Mouse (Mus musculus): ENCODE measurements around the gene Immp2l. TPM values are rescaled to one million over a fixed set of nuclear protein-coding genes. Genes with fewer than 3 reads are reported as not detected.

Immp2l gene
- polyA plus RNA-seq, 1 experiment: 14.8 TPM

DNA sequence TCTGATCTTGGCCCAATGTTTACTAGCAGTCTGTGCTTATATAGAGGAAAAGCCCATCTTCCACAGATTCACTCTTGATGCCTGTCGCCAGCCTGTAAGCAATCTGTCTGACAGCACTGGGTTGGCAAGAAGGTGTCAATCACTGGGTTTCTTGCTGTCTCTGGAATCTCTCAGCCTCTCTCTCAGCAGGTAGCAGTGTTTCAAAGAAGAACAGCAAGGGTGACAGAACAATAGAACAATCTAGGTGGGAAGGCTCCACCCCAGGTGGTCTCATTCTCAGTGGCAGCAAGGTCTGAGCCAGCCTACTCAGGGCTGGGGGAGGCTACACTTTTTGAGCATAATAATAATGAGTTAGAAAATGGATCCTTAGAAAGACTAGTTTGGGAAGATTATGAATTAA is 693.1 kb downstream of the Immp2l start:
- Histone ChIP-seq H3K27ac (ENCODE audit: insufficient read depth, low read depth, low read length) (no peak overlapping the region), H3K4me1 (ENCODE audit: control insufficient read depth, insufficient read depth, low read length) (no peaks in the 10 kb centered on the region), H3K4me3 (ENCODE audit: insufficient read depth, low read depth, low read length) (no peak overlapping the region), H3K27me3 (replicated peaks; ENCODE audit: control insufficient read depth, insufficient read depth, low read length) (no peaks in the 10 kb centered on the region), H3K36me3 (ENCODE audit: control insufficient read depth, insufficient read depth, low read length) (no peaks in the 10 kb centered on the region)
- no peak for DNase-seq
- 78% methylated on average over 1 of the region's 1 CpGs for WGBS
- no peak for TF ChIP-seq POLR2A (IDR thresholded peaks at IDR 0.05; ENCODE audit: low read depth, low read length)
- TF ChIP-seq CTCF (conservative IDR thresholded peaks at IDR 0.05; ENCODE audit: insufficient read depth, insufficient read length, low read depth, low read length): no peak

DNA sequence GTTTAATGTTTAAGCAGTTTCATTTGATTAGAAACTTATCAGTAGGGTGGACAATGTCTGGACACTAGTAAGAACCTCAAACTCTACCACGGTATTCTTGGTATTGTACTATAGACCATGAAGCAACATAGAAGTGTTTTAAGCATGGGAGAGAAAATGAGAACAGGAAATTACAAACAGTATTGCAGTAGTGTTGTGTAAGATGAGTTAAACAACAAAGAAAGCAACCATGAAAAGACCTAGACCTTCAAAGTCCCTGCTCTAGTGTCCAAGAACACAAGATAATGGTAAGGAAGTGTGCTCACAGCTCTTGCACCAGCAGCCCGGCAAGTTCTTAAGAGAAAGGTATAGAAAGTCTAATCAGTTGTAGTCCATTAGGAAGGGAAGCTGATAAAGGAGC is 700.7 kb downstream of the Immp2l start:
- 83% methylated on average over 2 of the region's 2 CpGs for WGBS
- Histone ChIP-seq H3K4me3 (ENCODE audit: insufficient read depth, low read depth, low read length) (no peak overlapping the region), H3K27me3 (replicated peaks; ENCODE audit: control insufficient read depth, insufficient read depth, low read length) (no peaks in the 10 kb centered on the region), H3K27ac (ENCODE audit: insufficient read depth, low read depth, low read length) (no peak overlapping the region), H3K4me1 (ENCODE audit: control insufficient read depth, insufficient read depth, low read length) (no peaks in the 10 kb centered on the region), H3K36me3 (ENCODE audit: control insufficient read depth, insufficient read depth, low read length) (no peaks in the 10 kb centered on the region)
- no peak for TF ChIP-seq CTCF (conservative IDR thresholded peaks at IDR 0.05; ENCODE audit: insufficient read depth, insufficient read length, low read depth, low read length)
- no peak for DNase-seq

DNA sequence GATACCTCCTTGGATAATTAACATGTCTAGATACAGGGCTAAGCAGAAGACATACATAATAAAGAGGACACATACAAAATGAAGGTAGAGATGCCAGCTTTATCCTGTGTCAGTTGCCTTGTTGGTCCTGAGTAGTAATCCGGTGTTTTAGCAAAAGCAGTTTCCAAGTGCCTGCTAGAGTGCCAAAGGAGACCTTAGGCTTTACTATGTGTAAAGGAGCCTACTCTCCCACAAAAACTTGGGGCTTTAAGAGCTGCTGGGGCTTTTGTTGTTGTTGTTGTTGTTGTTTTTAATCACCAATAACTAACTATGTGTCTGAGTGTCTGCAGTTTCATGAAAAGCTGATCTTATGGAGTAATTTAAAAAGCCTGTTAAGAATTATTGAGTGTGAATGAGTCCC is 702.8 kb downstream of the Immp2l start:
- WGBS: 74% methylated on average over 1 of the region's 1 CpGs
- Histone ChIP-seq H3K27me3 (replicated peaks; ENCODE audit: control insufficient read depth, insufficient read depth, low read length) (no peaks in the 10 kb centered on the region), H3K4me3 (ENCODE audit: insufficient read depth, low read depth, low read length) (no peak overlapping the region), H3K27ac (ENCODE audit: insufficient read depth, low read depth, low read length) (no peak overlapping the region), H3K36me3 (ENCODE audit: control insufficient read depth, insufficient read depth, low read length) (no peaks in the 10 kb centered on the region), H3K4me1 (ENCODE audit: control insufficient read depth, insufficient read depth, low read length) (no peaks in the 10 kb centered on the region)
- no peak for TF ChIP-seq CTCF (conservative IDR thresholded peaks at IDR 0.05; ENCODE audit: insufficient read depth, insufficient read length, low read depth, low read length)
- TF ChIP-seq POLR2A (IDR thresholded peaks at IDR 0.05; ENCODE audit: low read depth, low read length): no peak
- no peak for DNase-seq

DNA sequence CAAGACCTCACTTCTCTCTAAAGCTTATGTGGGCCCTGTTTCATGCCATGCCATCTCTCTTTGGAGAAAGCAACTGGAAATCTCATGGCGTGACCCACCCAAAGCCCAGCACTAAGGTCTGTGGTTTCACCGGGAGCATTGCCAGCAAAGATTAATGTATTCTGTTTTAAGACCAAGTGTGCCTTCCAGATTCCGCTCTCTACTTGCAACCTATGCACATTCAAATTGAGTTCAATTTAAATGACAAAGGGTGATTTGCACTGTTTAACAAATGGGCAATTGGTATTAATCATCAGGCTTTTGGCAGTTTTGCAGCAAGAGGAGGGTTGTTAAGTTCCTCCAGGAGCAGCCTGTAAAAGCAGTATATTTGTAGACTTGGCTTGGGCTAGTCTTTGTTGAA is 703.3 kb downstream of the Immp2l start:
- TF ChIP-seq CTCF (conservative IDR thresholded peaks at IDR 0.05; ENCODE audit: insufficient read depth, insufficient read length, low read depth, low read length) (no peak), POLR2A (IDR thresholded peaks at IDR 0.05; ENCODE audit: low read depth, low read length) (no peak)
- H3K27me3 ChIP-seq (replicated peaks; ENCODE audit: control insufficient read depth, insufficient read depth, low read length): no peaks in the 10 kb centered on the region
- H3K4me1 ChIP-seq (ENCODE audit: control insufficient read depth, insufficient read depth, low read length): no peaks in the 10 kb centered on the region
- H3K27ac ChIP-seq (ENCODE audit: insufficient read depth, low read depth, low read length): no peak overlapping the region
- no peak for DNase-seq
- H3K4me3 ChIP-seq (ENCODE audit: insufficient read depth, low read depth, low read length): no peak overlapping the region
- no peaks in the 10 kb centered on the region for H3K36me3 ChIP-seq (ENCODE audit: control insufficient read depth, insufficient read depth, low read length)
- WGBS: 40% methylated on average over 3 of the region's 3 CpGs

DNA sequence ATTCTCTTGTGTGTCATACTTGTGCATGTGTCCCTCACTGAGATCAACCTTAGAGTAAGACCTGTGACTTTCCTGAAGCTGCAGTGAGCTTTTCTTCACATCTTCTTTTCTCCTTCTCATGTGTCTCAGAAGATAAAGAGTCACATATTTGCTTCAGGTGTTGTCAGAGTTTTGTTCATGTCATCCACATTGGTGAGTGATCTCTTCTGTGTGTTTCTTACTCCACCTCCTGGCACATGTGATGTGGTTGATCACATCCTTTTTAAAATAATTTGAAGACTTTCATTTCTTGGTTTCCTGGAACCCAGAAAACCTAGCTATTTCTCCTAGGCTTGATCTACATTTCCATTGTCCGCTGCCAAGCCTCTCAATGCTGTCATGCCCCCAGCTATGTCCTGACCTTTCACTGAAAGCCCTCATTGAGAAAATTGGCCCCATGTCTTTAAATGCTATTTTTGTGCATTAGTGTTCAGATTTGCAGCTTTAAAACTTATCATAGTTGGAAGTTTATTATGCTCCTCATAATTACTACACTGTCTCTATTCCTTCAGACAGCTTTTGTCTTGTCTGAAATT is 704.0 kb downstream of the Immp2l start:
- Histone ChIP-seq H3K27ac (ENCODE audit: insufficient read depth, low read depth, low read length) (no peak overlapping the region), H3K4me3 (ENCODE audit: insufficient read depth, low read depth, low read length) (no peak overlapping the region), H3K4me1 (ENCODE audit: control insufficient read depth, insufficient read depth, low read length) (no peaks in the 10 kb centered on the region), H3K27me3 (replicated peaks; ENCODE audit: control insufficient read depth, insufficient read depth, low read length) (no peaks in the 10 kb centered on the region), H3K36me3 (ENCODE audit: control insufficient read depth, insufficient read depth, low read length) (no peaks in the 10 kb centered on the region)
- WGBS: 91% methylated on average over 1 of the region's 1 CpGs
- TF ChIP-seq CTCF (conservative IDR thresholded peaks at IDR 0.05; ENCODE audit: insufficient read depth, insufficient read length, low read depth, low read length) (no peak), POLR2A (IDR thresholded peaks at IDR 0.05; ENCODE audit: low read depth, low read length) (no peak)
- DNase-seq: no peak

DNA sequence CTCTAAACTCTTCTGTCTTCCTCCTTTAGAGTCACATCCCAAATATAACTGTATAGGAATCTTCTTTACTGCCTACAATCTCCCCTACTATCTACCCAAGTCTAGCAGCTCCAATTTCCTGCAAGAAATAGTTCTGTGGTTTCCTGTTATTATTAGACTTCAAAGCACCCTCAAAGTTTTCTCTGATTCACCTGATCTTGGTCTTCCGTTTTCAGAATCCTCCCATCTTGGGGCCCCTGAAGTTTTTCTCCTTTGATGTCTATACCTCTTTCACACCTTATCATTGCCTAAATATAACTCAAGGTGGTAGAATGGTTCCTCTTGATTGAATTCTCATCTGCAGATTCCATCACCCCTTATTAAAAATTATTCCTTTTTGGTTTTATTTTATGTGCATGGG is 704.6 kb downstream of the Immp2l start:
- Histone ChIP-seq H3K4me3 (ENCODE audit: insufficient read depth, low read depth, low read length) (no peak overlapping the region), H3K36me3 (ENCODE audit: control insufficient read depth, insufficient read depth, low read length) (no peaks in the 10 kb centered on the region), H3K27me3 (replicated peaks; ENCODE audit: control insufficient read depth, insufficient read depth, low read length) (no peaks in the 10 kb centered on the region), H3K4me1 (ENCODE audit: control insufficient read depth, insufficient read depth, low read length) (no peaks in the 10 kb centered on the region), H3K27ac (ENCODE audit: insufficient read depth, low read depth, low read length) (no peak overlapping the region)
- TF ChIP-seq POLR2A (IDR thresholded peaks at IDR 0.05; ENCODE audit: low read depth, low read length): no peak
- no peak for TF ChIP-seq CTCF (conservative IDR thresholded peaks at IDR 0.05; ENCODE audit: insufficient read depth, insufficient read length, low read depth, low read length)
- DNase-seq: no peak
- WGBS: 62% methylated on average over 1 of the region's 1 CpGs

DNA sequence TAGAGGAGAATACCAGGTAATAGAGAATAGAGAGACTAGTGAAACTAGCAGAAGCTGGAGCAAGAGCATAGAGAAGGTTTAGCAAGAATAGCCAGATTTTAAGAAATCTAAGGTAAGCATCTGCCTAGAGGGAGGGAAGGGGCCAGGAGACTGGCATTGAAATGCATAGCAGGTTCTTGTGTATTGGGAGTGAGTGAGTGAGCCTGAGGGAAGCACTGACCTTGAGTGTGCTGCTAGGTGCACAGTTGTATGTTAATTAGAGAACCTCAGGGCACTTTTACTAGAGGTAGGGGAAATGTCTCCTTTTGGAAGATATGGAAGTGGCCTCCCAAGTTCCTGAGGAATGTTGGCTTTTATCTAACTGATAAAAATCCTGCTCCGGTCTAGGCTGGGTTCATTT is 705.9 kb downstream of the Immp2l start:
- H3K36me3 ChIP-seq (ENCODE audit: control insufficient read depth, insufficient read depth, low read length): no peaks in the 10 kb centered on the region
- no peak for DNase-seq
- H3K4me1 ChIP-seq (ENCODE audit: control insufficient read depth, insufficient read depth, low read length): no peaks in the 10 kb centered on the region
- no peaks in the 10 kb centered on the region for H3K27me3 ChIP-seq (replicated peaks; ENCODE audit: control insufficient read depth, insufficient read depth, low read length)
- H3K27ac ChIP-seq (ENCODE audit: insufficient read depth, low read depth, low read length): no peak overlapping the region
- no peak overlapping the region for H3K4me3 ChIP-seq (ENCODE audit: insufficient read depth, low read depth, low read length)
- TF ChIP-seq CTCF (conservative IDR thresholded peaks at IDR 0.05; ENCODE audit: insufficient read depth, insufficient read length, low read depth, low read length) (no peak), POLR2A (IDR thresholded peaks at IDR 0.05; ENCODE audit: low read depth, low read length) (no peak)
- 89% methylated on average over 1 of the region's 1 CpGs for WGBS

DNA sequence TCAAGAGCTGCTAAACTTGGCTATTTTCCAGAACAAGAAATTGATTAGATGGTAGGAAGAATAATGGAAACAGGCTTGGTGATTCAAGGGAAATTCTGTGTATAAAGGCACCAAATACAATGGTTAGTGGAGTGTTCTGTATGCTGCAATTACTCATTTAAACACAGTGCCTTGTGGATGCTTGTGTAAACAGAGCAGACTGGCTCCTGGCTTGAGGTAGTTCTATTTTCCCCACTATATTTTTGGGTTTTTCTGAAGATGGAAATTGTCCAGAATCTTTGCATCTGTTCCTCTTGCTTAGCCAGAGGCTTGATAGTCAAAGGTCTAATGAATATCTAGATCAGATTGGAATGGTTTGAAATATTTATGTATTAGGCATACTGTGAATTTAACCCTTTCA is 709.3 kb downstream of the Immp2l start:
- TF ChIP-seq POLR2A (IDR thresholded peaks at IDR 0.05; ENCODE audit: low read depth, low read length): no peak
- no peak for TF ChIP-seq CTCF (conservative IDR thresholded peaks at IDR 0.05; ENCODE audit: insufficient read depth, insufficient read length, low read depth, low read length)
- Histone ChIP-seq H3K36me3 (ENCODE audit: control insufficient read depth, insufficient read depth, low read length) (no peaks in the 10 kb centered on the region), H3K27ac (ENCODE audit: insufficient read depth, low read depth, low read length) (no peak overlapping the region), H3K4me3 (ENCODE audit: insufficient read depth, low read depth, low read length) (no peak overlapping the region), H3K4me1 (ENCODE audit: control insufficient read depth, insufficient read depth, low read length) (no peaks in the 10 kb centered on the region), H3K27me3 (replicated peaks; ENCODE audit: control insufficient read depth, insufficient read depth, low read length) (no peaks in the 10 kb centered on the region)
- DNase-seq: no peak

All from kidney, adult 2 months (tissue).